Mouse (Mus musculus): ENCODE measurements around the gene Vps45. TPM values are rescaled to one million over a fixed set of nuclear protein-coding genes. Genes with fewer than 3 reads are reported as not detected.

The Vps45 gene
- total and polyA plus RNA-seq, 2 experiments from 2014 or later = 24.9 to 61.8 TPM

GRCm38 (mm10) chr3:96031991-96032651 lies 26.1 kb downstream of the Vps45 start:
- no peak overlapping the region for H3K9ac ChIP-seq (replicated peaks; ENCODE audit: low read length)
- no peak for ATAC-seq
- H3K27ac ChIP-seq = no peak overlapping the region
- no peak for TF ChIP-seq CTCF (IDR thresholded peaks at IDR 0.05; ENCODE audit: low read depth)
- H3K4me1 ChIP-seq (ENCODE audit: insufficient read depth, low read length) = no peaks in the 10 kb centered on the region
- H3K36me3 ChIP-seq (ENCODE audit: insufficient read depth, low read length) = peaks cover 18% of the 10 kb centered on the region; the same call in 1 of the 2 replicates
- DNase-seq (ENCODE audit: low spot score) = no peak
- 84% methylated on average over 6 of the region's 6 CpGs for WGBS
- H3K4me2 ChIP-seq (ENCODE audit: low read depth, low read length) = no peak overlapping the region
- no peak overlapping the region for H3K4me3 ChIP-seq (ENCODE audit: low read length)
- H3K9me3 ChIP-seq (ENCODE audit: low read length) = no peaks in the 10 kb centered on the region
- no peaks in the 10 kb centered on the region for H3K27me3 ChIP-seq (ENCODE audit: insufficient read depth, low read length)

DNA sequence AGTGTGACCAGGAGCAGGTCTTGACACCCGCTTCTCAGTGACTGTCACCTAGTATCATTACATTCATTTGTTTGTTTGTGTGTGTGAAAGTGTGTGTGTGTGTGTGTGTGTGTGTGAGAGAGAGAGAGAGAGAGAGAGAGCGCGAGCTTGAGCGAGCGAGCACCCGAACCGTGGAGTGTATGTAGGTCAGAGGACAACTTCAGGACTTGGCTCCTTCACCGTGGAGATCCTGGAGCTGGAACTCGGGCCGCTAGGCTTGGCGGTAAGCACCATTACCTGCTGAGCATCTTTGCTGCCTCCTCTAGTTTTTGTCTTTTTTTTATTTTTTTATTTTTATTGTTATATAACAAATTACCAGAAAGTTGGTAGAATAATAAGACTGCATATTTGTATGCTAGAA lies 28.5 kb downstream of the Vps45 start:
- Histone ChIP-seq H3K4me3 (ENCODE audit: low read length) (no peak overlapping the region), H3K27me3 (ENCODE audit: insufficient read depth, low read length) (no peaks in the 10 kb centered on the region), H3K36me3 (ENCODE audit: insufficient read depth, low read length) (peaks cover 18% of the 10 kb centered on the region; the same call in 1 of the 2 replicates), H3K9ac (replicated peaks; ENCODE audit: low read length) (no peak overlapping the region), H3K9me3 (ENCODE audit: low read length) (no peaks in the 10 kb centered on the region), H3K4me1 (ENCODE audit: insufficient read depth, low read length) (no peaks in the 10 kb centered on the region), H3K4me2 (ENCODE audit: low read depth, low read length) (no peak overlapping the region), H3K27ac (no peak overlapping the region)
- TF ChIP-seq CTCF (IDR thresholded peaks at IDR 0.05; ENCODE audit: low read depth) = no peak
- no peak for DNase-seq (ENCODE audit: low spot score)
- ATAC-seq = no peak
- 82% methylated on average over 11 of the region's 11 CpGs for WGBS

DNA sequence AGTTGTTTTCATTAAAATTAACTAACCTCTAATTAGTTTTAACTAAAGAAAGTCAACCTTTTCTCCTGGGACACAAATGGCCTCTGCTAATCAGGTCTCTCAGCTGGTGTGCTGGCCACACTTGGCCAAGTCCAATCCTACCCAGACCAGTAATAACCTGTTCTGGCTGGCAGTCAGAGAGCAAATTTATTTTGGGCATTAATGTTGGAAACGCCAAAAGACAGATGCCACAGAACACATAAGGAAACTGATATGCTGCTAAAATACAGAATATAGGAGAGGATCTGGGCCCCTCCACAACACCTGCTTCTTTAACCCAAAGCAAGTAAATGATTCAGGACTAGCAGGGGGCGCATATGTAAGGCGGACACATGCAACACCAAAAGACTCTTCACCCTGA lies 28.9 kb downstream of the Vps45 start:
- no peak overlapping the region for H3K4me3 ChIP-seq (ENCODE audit: low read length)
- TF ChIP-seq CTCF (IDR thresholded peaks at IDR 0.05; ENCODE audit: low read depth) = no peak
- H3K4me1 ChIP-seq (ENCODE audit: insufficient read depth, low read length) = no peaks in the 10 kb centered on the region
- peaks cover 18% of the 10 kb centered on the region; the same call in 1 of the 2 replicates for H3K36me3 ChIP-seq (ENCODE audit: insufficient read depth, low read length)
- WGBS = 74% methylated on average over 3 of the region's 3 CpGs
- ATAC-seq (no peak), DNase-seq (ENCODE audit: low spot score) (no peak)
- no peaks in the 10 kb centered on the region for H3K27me3 ChIP-seq (ENCODE audit: insufficient read depth, low read length)
- H3K9ac ChIP-seq (replicated peaks; ENCODE audit: low read length) = no peak overlapping the region
- no peaks in the 10 kb centered on the region for H3K9me3 ChIP-seq (ENCODE audit: low read length)
- no peak overlapping the region for H3K4me2 ChIP-seq (ENCODE audit: low read depth, low read length)
- no peak overlapping the region for H3K27ac ChIP-seq

- Histone ChIP-seq H3K27ac (no peak overlapping the region), H3K9ac (replicated peaks; ENCODE audit: low read length) (no peak overlapping the region), H3K9me3 (ENCODE audit: low read length) (no peaks in the 10 kb centered on the region), H3K27me3 (ENCODE audit: insufficient read depth, low read length) (no peaks in the 10 kb centered on the region), H3K36me3 (ENCODE audit: insufficient read depth, low read length) (peaks cover 11% of the 10 kb centered on the region; the same call in 1 of the 2 replicates), H3K4me1 (ENCODE audit: insufficient read depth, low read length) (no peaks in the 10 kb centered on the region), H3K4me3 (ENCODE audit: low read length) (no peak overlapping the region), H3K4me2 (ENCODE audit: low read depth, low read length) (no peak overlapping the region)
- ATAC-seq = no peak
- 81% methylated on average over 1 of the region's 1 CpGs for WGBS
- DNase-seq (ENCODE audit: low spot score) = no peak
- TF ChIP-seq CTCF (IDR thresholded peaks at IDR 0.05; ENCODE audit: low read depth) = no peak
These were observed 30.4 kb downstream of the Vps45 start for GRCm38 (mm10) chr3:96027875-96028274.

DNA sequence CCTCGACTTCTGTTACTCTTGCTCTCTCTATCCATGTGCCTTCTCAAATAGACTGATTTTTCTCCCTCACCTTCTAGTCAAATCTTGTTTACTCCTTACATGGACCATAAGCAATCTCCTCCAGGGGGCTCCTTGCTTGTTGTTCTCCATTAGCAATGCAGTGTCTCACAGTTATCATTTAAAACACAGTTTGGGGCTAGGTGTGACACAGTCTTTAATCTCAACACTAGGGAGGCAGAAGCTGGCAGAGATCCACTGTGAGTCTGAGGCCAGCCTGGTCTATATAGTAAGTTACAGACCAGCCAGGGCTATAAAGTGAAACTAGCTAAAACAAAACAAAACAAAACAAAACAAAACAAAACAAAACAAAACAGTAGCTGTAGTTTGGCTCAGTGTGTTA lies 31.1 kb downstream of the Vps45 start:
- no peak overlapping the region for H3K4me2 ChIP-seq (ENCODE audit: low read depth, low read length)
- H3K4me1 ChIP-seq (ENCODE audit: insufficient read depth, low read length) = no peaks in the 10 kb centered on the region
- no peak for DNase-seq (ENCODE audit: low spot score)
- peaks cover 7% of the 10 kb centered on the region; the same call in 1 of the 2 replicates for H3K36me3 ChIP-seq (ENCODE audit: insufficient read depth, low read length)
- H3K9me3 ChIP-seq (ENCODE audit: low read length) = no peaks in the 10 kb centered on the region
- 75% methylated on average over 1 of the region's 1 CpGs for WGBS
- no peaks in the 10 kb centered on the region for H3K27me3 ChIP-seq (ENCODE audit: insufficient read depth, low read length)
- TF ChIP-seq CTCF (IDR thresholded peaks at IDR 0.05; ENCODE audit: low read depth) = no peak
- no peak for ATAC-seq
- no peak overlapping the region for H3K27ac ChIP-seq
- no peak overlapping the region for H3K9ac ChIP-seq (replicated peaks; ENCODE audit: low read length)
- H3K4me3 ChIP-seq (ENCODE audit: low read length) = no peak overlapping the region

DNA sequence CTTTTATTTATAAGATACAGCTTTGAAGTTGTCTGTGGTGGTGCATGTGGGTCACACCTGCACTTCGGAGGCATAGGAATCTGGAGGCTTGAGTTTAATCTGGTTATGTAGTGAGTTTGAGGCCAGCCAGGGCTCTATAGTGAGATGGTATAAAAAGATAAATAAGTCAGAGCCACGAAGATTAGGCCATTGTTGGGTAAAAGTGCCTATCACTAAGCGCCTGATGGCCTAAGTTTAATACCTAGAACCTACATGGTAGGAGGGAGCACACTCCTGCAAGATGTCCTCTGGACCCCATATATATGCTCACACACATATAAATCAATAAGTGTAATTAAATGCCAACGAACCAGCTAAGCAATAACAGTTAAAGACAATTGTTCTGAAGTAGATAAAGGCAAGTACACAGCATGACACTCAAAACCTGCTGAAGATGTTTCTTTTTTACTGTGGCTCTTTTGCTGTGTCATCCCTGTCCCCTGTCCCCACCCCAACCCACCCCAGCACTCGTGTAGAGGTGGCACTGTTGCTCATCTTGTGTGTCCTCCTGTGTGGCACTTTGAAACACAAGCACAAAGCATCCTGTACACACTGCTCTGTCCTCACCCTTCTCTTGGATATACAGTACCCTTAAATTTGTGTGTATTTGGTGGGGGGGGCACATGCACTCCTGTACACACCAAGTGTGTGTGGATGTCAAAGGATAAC lies 36.7 kb downstream of the Vps45 start:
- DNase-seq (ENCODE audit: low spot score) = no peak
- Histone ChIP-seq H3K4me2 (ENCODE audit: low read depth, low read length) (no peak overlapping the region), H3K9me3 (ENCODE audit: low read length) (no peaks in the 10 kb centered on the region), H3K9ac (replicated peaks; ENCODE audit: low read length) (no peak overlapping the region), H3K36me3 (ENCODE audit: insufficient read depth, low read length) (no peaks in the 10 kb centered on the region; the same call in none of the 2 replicates), H3K27me3 (ENCODE audit: insufficient read depth, low read length) (no peaks in the 10 kb centered on the region), H3K4me1 (ENCODE audit: insufficient read depth, low read length) (no peaks in the 10 kb centered on the region), H3K4me3 (ENCODE audit: low read length) (no peak overlapping the region), H3K27ac (no peak overlapping the region)
- 80% methylated on average over 5 of the region's 5 CpGs for WGBS
- TF ChIP-seq CTCF (IDR thresholded peaks at IDR 0.05; ENCODE audit: low read depth) = no peak
- no peak for ATAC-seq

DNA sequence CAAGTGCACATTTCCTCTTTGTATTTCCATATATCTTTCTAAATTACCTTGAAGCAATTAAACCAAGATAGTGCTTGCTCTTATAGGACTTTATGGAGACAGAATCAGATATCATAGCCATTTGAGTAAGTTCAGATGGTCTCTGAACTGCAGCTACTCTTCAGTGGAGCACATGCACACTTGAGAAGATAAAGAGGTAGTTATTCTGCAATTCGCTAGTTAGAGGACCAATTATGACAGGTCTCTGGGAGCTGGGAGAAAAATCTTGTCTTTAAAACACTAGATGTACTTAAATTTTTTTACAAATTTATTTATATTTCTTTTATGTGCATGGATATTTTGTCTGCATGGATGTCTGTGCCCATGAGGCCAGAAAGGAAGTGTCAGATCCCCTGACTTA lies 37.5 kb downstream of the Vps45 start:
- Histone ChIP-seq H3K4me3 (ENCODE audit: low read length) (no peak overlapping the region), H3K4me1 (ENCODE audit: insufficient read depth, low read length) (no peaks in the 10 kb centered on the region), H3K27ac (no peak overlapping the region), H3K4me2 (ENCODE audit: low read depth, low read length) (no peak overlapping the region), H3K27me3 (ENCODE audit: insufficient read depth, low read length) (no peaks in the 10 kb centered on the region), H3K36me3 (ENCODE audit: insufficient read depth, low read length) (no peaks in the 10 kb centered on the region; the same call in none of the 2 replicates), H3K9ac (replicated peaks; ENCODE audit: low read length) (no peak overlapping the region), H3K9me3 (ENCODE audit: low read length) (no peaks in the 10 kb centered on the region)
- ATAC-seq (no peak), DNase-seq (ENCODE audit: low spot score) (no peak)
- 93% methylated on average over 1 of the region's 1 CpGs for WGBS
- TF ChIP-seq CTCF (IDR thresholded peaks at IDR 0.05; ENCODE audit: low read depth) = no peak
